In the genomic region with DNA sequence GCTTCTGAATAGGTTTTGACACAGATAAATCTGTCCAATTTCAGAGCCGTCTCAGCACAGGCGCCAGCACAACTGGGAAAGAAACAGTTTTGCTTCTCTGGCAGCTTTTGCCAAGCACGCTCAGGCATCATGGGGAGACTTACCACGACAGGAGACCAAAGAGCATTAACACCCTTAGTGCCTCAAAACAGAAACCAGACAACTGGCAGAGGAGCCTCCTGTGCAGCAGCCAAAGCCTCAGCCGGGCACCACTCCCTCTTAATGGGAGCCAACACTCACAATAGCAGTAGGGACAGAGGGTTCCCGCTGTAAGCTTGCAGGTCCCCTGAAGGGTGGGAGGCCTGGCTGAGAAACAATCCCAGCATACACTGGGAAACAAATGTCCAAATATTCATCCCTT, we compare ENCODE assay signal across 8 mouse cellular contexts. TPM values are rescaled to one million over a fixed set of nuclear protein-coding genes. Genes with fewer than 3 reads are reported as not detected.
DNase-seq lines count a peak whose midpoint lies in the region; ATAC-seq and TF ChIP-seq lines count a peak whose summit lies in the region.

No protein-coding gene starts in this region.

- no peaks in the 10 kb centered on the region for H3K4me1 ChIP-seq in intestine, postnatal 0 days (replicated peaks; ENCODE audit: control insufficient read depth, insufficient read depth, low read length)
- no peaks in the 10 kb centered on the region for H3K4me1 ChIP-seq in intestine, embryonic 16.5 days (ENCODE audit: control insufficient read depth, insufficient read depth, low read length)
- peaks cover 5% of the 10 kb centered on the region; the same call in 1 of the 2 replicates for H3K4me1 ChIP-seq in midbrain, embryonic 14.5 days (ENCODE audit: control insufficient read depth, insufficient read depth, low read length)

- DNase-seq in kidney, postnatal 25 days, result peak; percentile 10 to 46
- DNase-seq in kidney, adult 11 months, result no peak
- DNase-seq in Muller cell, postnatal 12 days (ENCODE audit: inconsistent ontology term), result peak; percentile 33
- DNase-seq in cerebellum, adult 8-10 months, result peak; percentile 59
- peak; percentile 63 for DNase-seq in heart, adult 8-10 months (ENCODE audit: low spot score)
- DNase-seq in midbrain, embryonic 14.5 days, result no peak

- H3K4me3 ChIP-seq in intestine, postnatal 0 days (ENCODE audit: low read depth, low read length), result no peak overlapping the region
- no peak overlapping the region for H3K4me3 ChIP-seq in intestine, embryonic 16.5 days (ENCODE audit: low read length)
- no peak overlapping the region for H3K4me3 ChIP-seq in midbrain, embryonic 14.5 days (replicated peaks; ENCODE audit: low read depth, low read length)

- H3K4me2 ChIP-seq in intestine, postnatal 0 days (replicated peaks; ENCODE audit: low read depth), result no peak overlapping the region
- H3K4me2 ChIP-seq in intestine, embryonic 16.5 days (ENCODE audit: low read depth, low read length), result no peak overlapping the region
- H3K4me2 ChIP-seq in midbrain, embryonic 14.5 days (ENCODE audit: low read length), result no peak overlapping the region

- no peak for ATAC-seq in intestine, postnatal 0 days
- ATAC-seq in intestine, embryonic 16.5 days, result no peak
- no peak for ATAC-seq in midbrain, embryonic 14.5 days (ENCODE audit: low FRiP score, low TSS enrichment)

- H3K36me3 ChIP-seq in intestine, postnatal 0 days (ENCODE audit: control insufficient read depth, insufficient read depth), result no peaks in the 10 kb centered on the region
- no peaks in the 10 kb centered on the region for H3K36me3 ChIP-seq in intestine, embryonic 16.5 days (ENCODE audit: control insufficient read depth, insufficient read depth, low read length)
- no peaks in the 10 kb centered on the region for H3K36me3 ChIP-seq in midbrain, embryonic 14.5 days (ENCODE audit: control insufficient read depth, insufficient read depth, low read length)

- H3K9me3 ChIP-seq in intestine, postnatal 0 days (ENCODE audit: control insufficient read depth), result no peaks in the 10 kb centered on the region
- H3K9me3 ChIP-seq in intestine, embryonic 16.5 days (ENCODE audit: control insufficient read depth, low read length), result no peaks in the 10 kb centered on the region
- no peaks in the 10 kb centered on the region for H3K9me3 ChIP-seq in midbrain, embryonic 14.5 days (ENCODE audit: control insufficient read depth, low read length)

- no peak overlapping the region for H3K27ac ChIP-seq in intestine, postnatal 0 days (ENCODE audit: low read depth, low read length)
- no peak overlapping the region for H3K27ac ChIP-seq in intestine, embryonic 16.5 days (ENCODE audit: low read length)
- H3K27ac ChIP-seq in midbrain, embryonic 14.5 days (replicated peaks; ENCODE audit: low read depth, low read length), result no peak overlapping the region

- WGBS in intestine, postnatal 0 days, result 72% methylated on average over 6 of the region's 6 CpGs
- 71% methylated on average over 6 of the region's 6 CpGs for WGBS in intestine, embryonic 16.5 days
- WGBS in midbrain, embryonic 14.5 days, result 63% methylated on average over 6 of the region's 6 CpGs

- no peak for TF ChIP-seq CTCF in intestine, postnatal 0 days (IDR thresholded peaks at IDR 0.05; ENCODE audit: low read depth)

- no peak overlapping the region for H3K9ac ChIP-seq in intestine, postnatal 0 days (ENCODE audit: low read depth, low read length)
- no peak overlapping the region for H3K9ac ChIP-seq in intestine, embryonic 16.5 days (ENCODE audit: low read depth, low read length)
- H3K9ac ChIP-seq in midbrain, embryonic 14.5 days (replicated peaks; ENCODE audit: low read length), result no peak overlapping the region

- no peaks in the 10 kb centered on the region for H3K27me3 ChIP-seq in intestine, postnatal 0 days (replicated peaks; ENCODE audit: control insufficient read depth, insufficient read depth, low read length)
- no peaks in the 10 kb centered on the region for H3K27me3 ChIP-seq in intestine, embryonic 16.5 days (replicated peaks; ENCODE audit: control insufficient read depth, insufficient read depth, low read length)
- no peaks in the 10 kb centered on the region for H3K27me3 ChIP-seq in midbrain, embryonic 14.5 days (ENCODE audit: control insufficient read depth, insufficient read depth, low read length)

RNA-seq across cellular contexts. Expression of a gene that starts 56.5 kb away (rescaled TPM):
- 1 to 10 TPM; 2.5 to 4.5 (median 3.6) TPM for total RNA-seq in heart, adult 8-10 months (2022)
- 4.8 and 5.1 TPM in 2 replicates for polyA plus RNA-seq in intestine, postnatal 0 days (2015; fragmentation: Nextera tagmentation; extraction: Ambion mirVana)
- 6.0 and 6.2 TPM in 2 replicates for polyA plus RNA-seq in intestine, embryonic 16.5 days (2015; fragmentation: Nextera tagmentation; extraction: Ambion mirVana)
- polyA plus RNA-seq in midbrain, embryonic 14.5 days (2014; fragmentation: Nextera tagmentation; extraction: Ambion mirVana), result 34.6 and 35.8 TPM in 2 replicates

Comparison
In these comparisons a context has a peak if more than half of its experiments do, and no peak if none do; other contexts are left out.
1. DNase-seq: peak in kidney, postnatal 25 days (2 of 2), Muller cell, postnatal 12 days (single experiment), cerebellum, adult 8-10 months (single experiment) and heart, adult 8-10 months (single experiment); none in kidney, adult 11 months (single experiment) and midbrain, embryonic 14.5 days (single experiment).